Comparison of ENCODE assay signal across 24 mouse cellular contexts in the genomic region with DNA sequence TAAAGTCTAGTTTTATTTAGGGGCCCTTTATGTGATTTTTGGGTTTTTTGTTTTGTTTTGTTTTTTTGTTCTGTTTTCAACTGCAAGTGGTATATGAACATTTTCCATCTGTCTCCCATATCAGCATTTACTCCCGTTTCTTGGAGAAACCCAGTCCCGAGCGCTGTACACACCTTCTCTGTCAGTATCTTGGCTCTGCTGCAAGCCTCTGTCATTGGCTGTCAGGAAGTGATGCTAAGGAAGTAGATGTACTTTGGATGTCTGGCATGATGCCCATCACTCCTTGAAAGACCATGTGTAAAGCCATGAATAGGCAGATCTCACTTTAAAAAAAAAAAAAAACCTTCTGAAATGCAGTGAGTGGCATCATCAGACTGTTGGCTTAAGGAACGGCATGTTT.
DNase-seq lines count a peak whose midpoint lies in the region; ATAC-seq and TF ChIP-seq lines count a peak whose summit lies in the region.
"Had no signal": no experiment of that assay in that cellular context is flagged by ENCODE, and none has a peak within 500 bp of the region (broad histone marks: within the 10 kb centered on the region; RNA-seq: fewer than 3 reads in every experiment).

No protein-coding gene starts in this region.

- no peak for TF ChIP-seq CTCF in lung, embryonic 14.5 days (IDR thresholded peaks at IDR 0.05; ENCODE audit: low read depth)

- H3K4me1 ChIP-seq in lung, embryonic 14.5 days (ENCODE audit: insufficient read depth) = no peaks in the 10 kb centered on the region
- 0 out of 2 replicates have a peak, but pooled peaks cover 3% of the 10 kb centered on the region for H3K4me1 ChIP-seq in forebrain, embryonic 16.5 days (replicated peaks; ENCODE audit: control insufficient read depth, insufficient read depth, low read length)
- H3K4me1 ChIP-seq: hindbrain, embryonic 15.5 days; kidney, embryonic 15.5 days; limb, embryonic 15.5 days; liver, embryonic 15.5 days had no signal

- no peak overlapping the region for H3K4me2 ChIP-seq in lung, embryonic 14.5 days
- no peak overlapping the region for H3K4me2 ChIP-seq in forebrain, embryonic 16.5 days (ENCODE audit: low read length)
- H3K4me2 ChIP-seq: hindbrain, embryonic 15.5 days; kidney, embryonic 15.5 days; limb, embryonic 15.5 days; liver, embryonic 15.5 days had no signal

- H3K4me3 ChIP-seq in lung, embryonic 14.5 days (ENCODE audit: low read depth, low read length) = no peak overlapping the region
- no peak overlapping the region for H3K4me3 ChIP-seq in forebrain, embryonic 16.5 days (replicated peaks; ENCODE audit: low read length)
- H3K4me3 ChIP-seq: erythroblast, embryonic 14.5 days; heart, adult 2 months; hindbrain, embryonic 15.5 days; kidney, embryonic 15.5 days; limb, embryonic 15.5 days; liver, embryonic 15.5 days; myocyte had no signal

- H3K36me3 ChIP-seq in lung, embryonic 14.5 days (ENCODE audit: insufficient read depth) = no peaks in the 10 kb centered on the region
- no peaks in the 10 kb centered on the region for H3K36me3 ChIP-seq in forebrain, embryonic 16.5 days (ENCODE audit: control insufficient read depth, insufficient read depth)
- H3K36me3 ChIP-seq: hindbrain, embryonic 15.5 days; kidney, embryonic 15.5 days; limb, embryonic 15.5 days; liver, embryonic 15.5 days had no signal

- H3K9me3 ChIP-seq in lung, embryonic 14.5 days (ENCODE audit: low read depth, low read length) = no peaks in the 10 kb centered on the region; the same call in 1 of the 2 replicates
- no peaks in the 10 kb centered on the region for H3K9me3 ChIP-seq in forebrain, embryonic 16.5 days (ENCODE audit: control insufficient read depth, low read length)
- H3K9me3 ChIP-seq: hindbrain, embryonic 15.5 days; kidney, embryonic 15.5 days; limb, embryonic 15.5 days; liver, embryonic 15.5 days had no signal

- no peaks in the 10 kb centered on the region for H3K27me3 ChIP-seq in lung, embryonic 14.5 days (ENCODE audit: insufficient read depth, low read length)
- no peaks in the 10 kb centered on the region for H3K27me3 ChIP-seq in forebrain, embryonic 16.5 days (replicated peaks; ENCODE audit: control insufficient read depth, insufficient read depth, low read length)
- H3K27me3 ChIP-seq: hindbrain, embryonic 15.5 days; kidney, embryonic 15.5 days; limb, embryonic 15.5 days; liver, embryonic 15.5 days had no signal

- no peak overlapping the region for H3K27ac ChIP-seq in lung, embryonic 14.5 days (ENCODE audit: low read depth)
- H3K27ac ChIP-seq in forebrain, embryonic 16.5 days (ENCODE audit: low read length) = no peak overlapping the region; the same call in 1 of the 2 replicates
- H3K27ac ChIP-seq: heart, adult 2 months; hindbrain, embryonic 15.5 days; kidney, embryonic 15.5 days; limb, embryonic 15.5 days; liver, embryonic 15.5 days had no signal

- no peak overlapping the region for H3K9ac ChIP-seq in lung, embryonic 14.5 days
- H3K9ac ChIP-seq in forebrain, embryonic 16.5 days (replicated peaks; ENCODE audit: low read depth, low read length) = no peak overlapping the region
- H3K9ac ChIP-seq: hindbrain, embryonic 15.5 days; kidney, embryonic 15.5 days; limb, embryonic 15.5 days; liver, embryonic 15.5 days had no signal

- 55% methylated on average over 4 of the region's 4 CpGs for WGBS in lung, embryonic 14.5 days
- WGBS in forebrain, embryonic 16.5 days = 69% methylated on average over 4 of the region's 4 CpGs

- no peak; the same call in 1 of the 2 replicates for ATAC-seq in lung, embryonic 14.5 days (ENCODE audit: insufficient read depth)
- peak; percentile 79 for ATAC-seq in forebrain, embryonic 16.5 days
- ATAC-seq in CD4-positive, CD25-positive, alpha-beta regulatory T cell, adult 4 months = no peak
- ATAC-seq: activated CD4-positive, CD25-positive, alpha-beta regulatory T cell, adult 4 months; intestine, embryonic 16.5 days; lung, postnatal 0 days had no signal

- DNase-seq in cerebellum, postnatal 10 days = peak; percentile 34 to 39
- DNase-seq in cerebellum, adult 11 months = no peak
- peak; percentile 4 for DNase-seq in kidney, postnatal 10 days
- no peak for DNase-seq in kidney, postnatal 4 days
- DNase-seq in lung, embryonic 14.5 days = peak; percentile 28
- DNase-seq in lung, postnatal 4 days = no peak
- DNase-seq: adrenal gland, postnatal 10 days; cerebellum, adult 18-20 months; gastrocnemius, postnatal 14 days; heart, adult 2 months; heart, postnatal 36 days; midbrain, embryonic 14.5 days; thymus, postnatal 25 days had no signal

Comparison
In these comparisons a context has a peak if more than half of its experiments do, and no peak if none do; other contexts are left out.
1. DNase-seq: peak in cerebellum, postnatal 10 days (2 of 2), kidney, postnatal 10 days (single experiment) and lung, embryonic 14.5 days (single experiment); none in cerebellum, adult 11 months (single experiment), kidney, postnatal 4 days (0 of 2) and lung, postnatal 4 days (0 of 2).